Mouse (Mus musculus) mesoderm, embryonic 11.5 days (tissue): Measurements from ENCODE around the gene Aldoc.
A peak's percentile ranks its signal among the peaks of the same experiment; 100 is the strongest.

Experiments
- DNase-seq: peaks from one replicate; pipeline ENCODE4 v3.0.0-alpha.2; 2012; ENCODE audit warnings: low read depth, low spot score

Gene Aldoc

DNA sequence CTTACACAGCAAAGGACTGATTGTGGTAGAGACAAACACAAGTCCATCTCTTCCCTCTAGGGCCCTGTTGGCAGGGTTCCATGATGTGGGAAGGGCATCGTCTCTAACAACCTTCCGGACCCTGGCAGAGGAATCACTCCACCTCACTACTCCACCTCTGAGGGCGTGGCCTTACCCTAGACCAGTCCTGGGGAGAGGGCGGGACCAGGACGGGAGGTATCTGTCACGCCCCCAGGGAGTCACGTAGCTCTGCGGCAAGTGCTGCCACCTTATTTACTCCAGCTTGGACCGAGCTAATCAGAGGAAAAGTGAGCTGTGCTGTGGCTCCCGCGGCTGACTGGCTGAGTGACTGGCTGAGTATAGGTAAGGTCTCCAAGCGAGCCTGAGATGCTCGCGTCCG, at the start of gene Aldoc:
Gene Aldoc, plus strand, starts transcription at position 109 of the 400 bp plus-strand sequence.
- peak; percentile 71 for DNase-seq

GRCm38 (mm10) chr11:78275596-78275995, 47.2 kb upstream of the Aldoc start:
- no peak for DNase-seq

GRCm38 (mm10) chr11:78276169-78276568, 46.6 kb upstream of the Aldoc start:
- DNase-seq: peak; percentile 15

GRCm38 (mm10) chr11:78278853-78279252, 43.9 kb upstream of the Aldoc start:
- no peak for DNase-seq

DNA sequence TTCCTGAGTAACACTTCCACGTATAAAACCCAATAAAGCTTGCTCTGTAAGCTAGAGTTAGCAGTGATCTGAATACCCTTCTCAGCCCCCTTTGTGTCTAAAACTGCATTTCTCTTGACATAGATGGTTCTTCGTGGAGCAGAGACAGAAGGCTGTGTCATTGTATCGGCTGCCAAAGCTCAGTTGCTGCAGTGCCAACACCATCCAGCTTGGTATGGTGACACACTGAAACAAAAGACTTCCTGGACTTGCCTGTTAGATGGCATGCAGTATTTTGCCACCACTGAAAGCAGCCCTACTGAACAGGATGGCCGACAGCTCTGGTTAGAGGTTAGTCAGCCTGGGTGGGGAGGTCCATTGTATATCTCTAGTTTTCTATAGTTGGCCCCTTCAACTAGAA, 43.2 kb upstream of the Aldoc start:
- no peak for DNase-seq

GRCm38 (mm10) chr11:78289146-78289763, 33.5 kb upstream of the Aldoc start:
- DNase-seq: no peak

DNA sequence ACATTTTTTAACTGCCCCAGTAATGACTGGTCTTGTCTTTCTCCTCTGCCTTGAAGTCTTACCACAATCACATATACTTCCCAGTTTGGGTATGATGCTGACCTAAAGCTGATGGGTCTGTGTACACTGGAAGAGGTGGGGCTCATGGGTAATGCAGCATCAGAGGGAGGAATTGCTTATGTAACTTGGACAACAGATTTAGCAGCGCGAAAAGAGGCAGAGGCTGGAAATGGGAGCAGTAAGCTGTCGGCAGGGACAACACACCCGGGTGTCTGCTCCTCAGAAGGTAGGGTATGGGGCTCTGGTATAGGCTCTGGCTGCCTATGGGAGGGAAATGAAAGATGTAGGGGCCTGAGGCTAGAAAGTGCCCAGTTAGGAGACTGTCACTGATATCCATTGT, 32.1 kb upstream of the Aldoc start, which contains the start of gene BC030499:
Gene BC030499, plus strand, starts transcription at position 188 of the 400 bp plus-strand sequence.
- DNase-seq: no peak

- DNase-seq: no peak
Observed at GRCm38 (mm10) chr11:78294585-78294984, 28.2 kb upstream of the Aldoc start.

DNA sequence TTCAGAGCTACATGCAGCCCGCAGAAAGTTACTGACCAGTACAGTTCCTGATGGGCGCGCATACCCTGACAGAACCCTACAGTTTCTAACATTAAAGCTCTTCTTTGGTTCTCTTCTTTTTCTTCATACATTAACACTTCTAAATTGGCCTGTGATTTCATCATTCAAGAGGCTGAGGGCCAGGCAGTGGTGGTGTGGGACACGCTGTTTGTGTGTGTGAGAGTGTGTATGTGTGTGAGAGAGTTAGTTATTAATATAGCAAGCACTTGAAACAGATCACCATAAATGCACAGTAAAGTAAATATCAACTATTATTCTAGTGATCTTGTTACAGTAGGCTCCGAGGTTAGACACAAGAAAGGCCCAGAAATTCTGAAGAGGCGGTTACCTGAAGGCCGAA, 21.9 kb upstream of the Aldoc start:
- DNase-seq: no peak

DNA sequence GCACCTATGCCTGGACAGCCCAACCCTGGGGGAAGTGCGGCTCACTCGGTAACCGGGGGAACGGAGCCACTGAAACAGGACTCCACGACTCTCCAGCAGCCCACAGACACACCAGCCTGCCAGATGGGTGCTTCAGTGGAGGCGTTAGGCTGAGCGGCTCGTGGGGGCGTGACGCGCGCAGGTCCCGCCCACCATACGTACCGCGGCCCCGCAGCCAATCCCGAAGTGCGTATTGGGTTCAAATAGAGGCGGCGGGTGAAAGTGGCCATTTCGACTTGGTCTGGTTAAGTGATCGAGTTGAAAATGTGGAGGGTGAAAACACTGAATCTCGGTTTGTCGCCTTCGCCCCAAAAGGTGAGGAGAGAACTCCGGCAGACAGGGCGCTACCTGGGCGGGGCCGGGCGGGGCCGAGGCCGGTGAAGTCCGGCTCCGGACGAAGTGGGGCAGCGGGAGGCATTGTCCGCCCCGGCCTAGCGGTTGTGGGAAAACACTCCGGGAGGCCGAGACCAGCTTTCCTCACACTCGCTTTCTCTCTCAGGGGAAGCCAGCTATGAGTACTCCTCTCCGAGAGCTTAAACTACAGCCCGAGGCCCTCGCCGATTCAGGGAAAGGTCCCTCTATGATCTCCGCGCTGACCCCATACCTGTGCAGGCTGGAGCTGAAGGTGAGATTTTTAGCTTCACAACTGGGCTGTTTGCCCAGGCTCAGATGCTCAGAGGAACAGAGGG, 21.2 kb upstream of the Aldoc start, which contains the start of gene Spag5:
Gene Spag5, plus strand, starts transcription at position 173 of the 728 bp plus-strand sequence.
- DNase-seq: peak; percentile 91

- DNase-seq: no peak
Observed at GRCm38 (mm10) chr11:78305272-78305671, 17.5 kb upstream of the Aldoc start.

- no peak for DNase-seq
Observed at GRCm38 (mm10) chr11:78310861-78311511, 11.8 kb upstream of the Aldoc start.

DNA sequence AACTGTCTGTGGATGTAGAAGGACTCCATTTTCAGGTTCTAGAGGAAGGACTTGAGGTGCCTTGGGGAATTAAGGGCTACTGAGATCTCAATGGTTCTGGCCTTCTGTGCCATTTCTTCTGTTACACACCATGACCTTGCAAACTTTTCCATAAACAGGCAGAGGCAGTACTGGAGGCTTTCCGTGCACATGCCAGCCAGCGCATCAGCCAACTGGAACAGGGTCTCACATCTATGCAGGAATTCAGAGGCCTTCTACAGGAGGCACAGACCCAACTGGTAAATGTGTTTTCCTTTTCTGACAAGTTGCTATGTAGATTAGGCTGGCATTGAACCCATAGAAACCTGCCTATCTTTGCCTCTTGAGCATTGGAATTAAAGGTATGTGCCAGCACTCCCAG, 9.1 kb upstream of the Aldoc start:
- DNase-seq: no peak

DNA sequence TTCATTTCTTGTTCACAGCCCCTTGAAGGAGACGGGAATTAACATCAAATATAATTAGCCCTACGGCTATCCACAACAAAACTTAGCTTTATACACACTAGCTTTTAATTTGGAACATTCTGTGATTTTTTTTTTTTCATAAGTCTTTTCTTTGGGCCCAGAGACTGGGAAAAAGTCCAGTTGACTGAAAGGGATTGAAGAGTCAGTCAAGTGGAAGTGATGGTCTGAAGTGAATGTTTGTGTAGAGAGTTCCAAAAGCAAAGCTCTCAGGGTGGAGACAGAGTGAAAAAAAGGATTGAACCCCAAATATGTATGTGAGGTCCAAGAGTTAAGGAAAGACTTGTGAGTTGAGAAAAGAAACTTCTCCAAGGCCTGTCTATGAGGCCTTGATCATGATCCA, 4.4 kb upstream of the Aldoc start:
- DNase-seq: no peak

GRCm38 (mm10) chr11:78322076-78322831, 514 bp upstream of the Aldoc start:
- DNase-seq: no peak

GRCm38 (mm10) chr11:78324000-78324785, 1.4 kb downstream of the Aldoc start:
- DNase-seq: no peak

DNA sequence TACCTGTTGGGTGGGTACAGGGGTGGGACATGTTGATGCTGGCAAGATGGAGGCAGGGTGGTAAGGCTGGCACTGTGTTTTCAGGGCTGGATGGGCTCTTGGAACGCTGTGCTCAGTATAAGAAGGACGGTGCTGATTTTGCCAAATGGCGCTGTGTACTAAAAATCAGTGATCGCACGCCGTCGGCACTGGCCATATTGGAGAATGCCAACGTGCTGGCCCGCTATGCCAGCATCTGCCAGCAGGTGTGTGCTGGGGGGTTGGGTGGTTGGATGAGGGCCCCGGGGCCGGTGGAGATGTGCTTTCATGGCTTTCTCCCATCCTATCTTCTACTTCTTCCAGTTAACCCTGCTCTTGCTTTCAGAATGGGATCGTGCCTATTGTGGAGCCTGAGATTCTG, 2.2 kb downstream of the Aldoc start:
- DNase-seq: no peak

DNA sequence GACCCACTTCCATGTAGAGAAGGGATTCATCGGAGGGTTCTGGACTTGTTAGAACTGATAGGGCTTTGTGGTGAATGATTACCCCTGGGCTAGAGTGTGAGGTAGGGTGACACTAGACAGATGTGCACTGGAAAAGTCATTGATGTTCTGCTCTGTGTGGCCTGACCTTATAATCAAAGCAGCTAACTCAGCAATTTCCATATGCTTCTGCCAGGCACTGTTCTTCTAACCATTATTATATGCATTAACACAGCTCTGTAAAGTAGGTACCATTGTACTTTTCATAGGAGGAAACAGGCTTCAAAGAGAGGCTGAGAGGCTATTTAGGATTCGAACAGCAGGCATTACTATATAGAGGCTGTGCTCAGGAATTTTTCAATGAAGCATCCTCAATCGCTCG, 4.4 kb downstream of the Aldoc start:
- no peak for DNase-seq

- peak; percentile 96 for DNase-seq
Observed at GRCm38 (mm10) chr11:78327634-78328511, 5.1 kb downstream of the Aldoc start, which contains the start of gene Pigs. Gene Pigs, plus strand, starts transcription at chr11:78328415.

DNA sequence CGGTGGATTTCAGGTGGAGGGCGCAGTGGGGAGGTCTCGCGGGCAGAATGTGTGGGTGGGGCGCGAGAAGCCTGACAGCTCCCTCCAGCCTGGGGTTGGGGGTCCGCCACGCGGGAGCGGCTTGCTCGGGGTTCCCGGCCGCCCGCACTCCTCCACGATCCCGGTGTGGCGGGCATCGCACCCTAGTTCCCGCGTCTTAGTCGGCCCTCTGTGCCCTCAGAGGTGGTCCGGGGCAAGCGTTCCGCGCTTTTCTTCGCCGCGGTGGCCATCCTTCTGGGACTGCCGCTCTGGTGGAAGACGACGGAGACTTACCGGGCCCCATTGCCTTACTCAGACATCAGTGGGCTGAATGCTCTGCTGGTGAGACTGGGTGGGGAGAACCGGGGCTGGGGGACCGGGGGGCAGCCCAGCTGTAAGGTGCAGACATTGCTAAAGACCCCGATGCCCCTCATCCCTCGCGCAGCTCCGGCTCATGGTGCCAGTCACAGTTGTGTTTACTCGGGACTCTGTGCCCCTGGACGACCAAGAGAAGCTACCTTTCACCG, 5.8 kb downstream of the Aldoc start:
- DNase-seq: no peak
